Mouse (Mus musculus) limb, embryonic 14.5 days (tissue): Measurements from ENCODE around the gene Smarcc1. TPM values are rescaled to one million over a fixed set of nuclear protein-coding genes. Genes with fewer than 3 reads are reported as not detected.

Source experiments
- ATAC-seq: fragments of 200-750 bp; cut with Nextera tagmentation; 2 replicates; pipeline ENCODE4 v1.8.0; 2017; ENCODE audit warnings: low read depth, moderate number of reproducible peaks, moderate TSS enrichment; ENCODE audit not compliant: low FRiP score
- DNase-seq: peaks from one replicate; pipeline ENCODE4 v3.0.0-alpha.2; 2015; ENCODE audit warnings: low spot score
- H3K27ac ChIP-seq: fragments of 300-500 bp; sonication (generic); replicated peaks from 2 replicates; pipeline ENCODE4 v1.5.1; 2014; ENCODE audit warnings: low read depth, mild to moderate bottlenecking, low read length, moderate library complexity, mixed read lengths
- H3K27me3 ChIP-seq: fragments of 300-500 bp; sonication (generic); 2 replicates; pipeline ENCODE4 v1.6.1; 2014; ENCODE audit warnings: low read length, mixed read lengths; ENCODE audit not compliant: control insufficient read depth, insufficient read depth
- H3K36me3 ChIP-seq: fragments of 300-500 bp; sonication (generic); 2 replicates; pipeline ENCODE4 v1.6.1; 2014; ENCODE audit warnings: mild to moderate bottlenecking, low read length, moderate library complexity, mixed read lengths; ENCODE audit not compliant: control insufficient read depth, insufficient read depth
- H3K4me1 ChIP-seq: fragments of 300-500 bp; sonication (generic); 2 replicates; pipeline ENCODE4 v1.6.1; 2014; ENCODE audit warnings: antibody characterized with exemption, low read length, mixed read lengths; ENCODE audit not compliant: control insufficient read depth, insufficient read depth
- H3K4me2 ChIP-seq: fragments of 300-500 bp; sonication (generic); replicated peaks from 2 replicates; pipeline ENCODE4 v1.6.1; 2014; ENCODE audit warnings: low read depth, mild to moderate bottlenecking, low read length, moderate library complexity; ENCODE audit not compliant: severe bottlenecking
- H3K4me3 ChIP-seq: fragments of 300-500 bp; sonication (generic); replicated peaks from 2 replicates; pipeline ENCODE4 v1.5.1; 2014; ENCODE audit warnings: low read length
- H3K9ac ChIP-seq: fragments of 300-500 bp; sonication (generic); 2 replicates; pipeline ENCODE4 v1.6.1; 2014; ENCODE audit warnings: mild to moderate bottlenecking, low read depth, low read length, moderate library complexity; ENCODE audit not compliant: severe bottlenecking
- H3K9me3 ChIP-seq: fragments of 300-500 bp; sonication (generic); 2 replicates; pipeline ENCODE4 v1.6.1; 2016; ENCODE audit warnings: low read length; ENCODE audit not compliant: control insufficient read depth
- POLR2A ChIP-seq: fragments of 200-500 bp; IDR thresholded peaks from 2 replicates; pipeline ENCODE4 v1.8.0; 2012; ENCODE audit warnings: inconsistent platforms, mild to moderate bottlenecking, moderate library complexity, borderline replicate concordance; ENCODE audit not compliant: insufficient read depth, insufficient read length; ENCODE audit errors: extremely low read depth
- WGBS: fragments of 180-500 bp; shearing (Covaris S2); extraction: QIAGEN DNeasy Blood & Tissue Kit; methylation state at CpG from one replicate; pipeline ENCODE4 v1.1.7; 2014; 5-methylcytosine and 5-hydroxymethylcytosine counted together
- polyA plus RNA-seq, 2 experiments: library from polyadenylated mRNA; depleted of rRNA in 1 of 2; stranded (reverse) in 1 of 2; unstranded in 1 of 2; fragments of >200 nt; fragmentation: Nextera tagmentation in 1 of 2; extraction: Ambion mirVana in 1 of 2; gene quantifications; 2 replicates each; pipeline versions ENCODE4 v1.2.1 to v1.2.3; 2012 to 2014

Smarcc1 gene
- polyA plus RNA-seq, 2 experiments, result 72.8 to 132 TPM

GRCm38 (mm10) chr9:110247049-110247448 lies 129.5 kb downstream of the Smarcc1 start:
- H3K27me3 ChIP-seq, result peaks cover 11% of the 10 kb centered on the region; the same call in 1 of the 2 replicates
- DNase-seq (no peak), ATAC-seq (no peak)
- no peaks in the 10 kb centered on the region for H3K36me3 ChIP-seq
- H3K4me1 ChIP-seq, result peaks cover 10% of the 10 kb centered on the region
- no peak overlapping the region for H3K9ac ChIP-seq
- WGBS, result 80% methylated on average over 10 of the region's 10 CpGs
- H3K27ac ChIP-seq, result no peak overlapping the region
- no peak for TF ChIP-seq POLR2A
- H3K4me2 ChIP-seq, result no peak overlapping the region
- H3K4me3 ChIP-seq, result no peak overlapping the region
- no peaks in the 10 kb centered on the region for H3K9me3 ChIP-seq

- H3K27me3 ChIP-seq, result no peaks in the 10 kb centered on the region; the same call in 1 of the 2 replicates
- no peak overlapping the region for H3K4me2 ChIP-seq
- peaks cover 10% of the 10 kb centered on the region for H3K4me1 ChIP-seq
- TF ChIP-seq POLR2A, result no peak
- no peaks in the 10 kb centered on the region for H3K36me3 ChIP-seq
- WGBS, result 81% methylated on average over 2 of the region's 2 CpGs
- no peak overlapping the region for H3K27ac ChIP-seq
- no peak overlapping the region for H3K9ac ChIP-seq
- no peaks in the 10 kb centered on the region for H3K9me3 ChIP-seq
- no peak overlapping the region for H3K4me3 ChIP-seq
- DNase-seq (no peak), ATAC-seq (no peak)
Observed at GRCm38 (mm10) chr9:110248861-110249260, 131.4 kb downstream of the Smarcc1 start.

GRCm38 (mm10) chr9:110249823-110250543 lies 132.5 kb downstream of the Smarcc1 start:
- Histone ChIP-seq H3K9ac (0 out of 2 replicates have a peak overlapping the region, but pooled peaks have one; percentile 4), H3K27me3 (no peaks in the 10 kb centered on the region; the same call in 1 of the 2 replicates), H3K36me3 (no peaks in the 10 kb centered on the region), H3K4me1 (peaks cover 10% of the 10 kb centered on the region), H3K4me2 (peak overlapping the region; percentile 11; the same call in 1 of the 2 replicates), H3K4me3 (no peak overlapping the region), H3K27ac (no peak overlapping the region; the same call in 1 of the 2 replicates), H3K9me3 (no peaks in the 10 kb centered on the region)
- peak; percentile 16; the same call in 1 of the 2 replicates for ATAC-seq
- DNase-seq, result no peak
- TF ChIP-seq POLR2A, result no peak
- 15% methylated on average over 11 of the region's 11 CpGs for WGBS

GRCm38 (mm10) chr9:110250776-110251175 lies 133.3 kb downstream of the Smarcc1 start:
- H3K9ac ChIP-seq, result no peak overlapping the region
- no peaks in the 10 kb centered on the region for H3K27me3 ChIP-seq
- no peak overlapping the region for H3K4me3 ChIP-seq
- 86% methylated on average over 14 of the region's 14 CpGs for WGBS
- ATAC-seq, result no peak
- DNase-seq, result no peak
- no peaks in the 10 kb centered on the region for H3K36me3 ChIP-seq
- peaks cover 10% of the 10 kb centered on the region for H3K4me1 ChIP-seq
- H3K27ac ChIP-seq, result no peak overlapping the region
- no peak for TF ChIP-seq POLR2A
- no peaks in the 10 kb centered on the region for H3K9me3 ChIP-seq
- H3K4me2 ChIP-seq, result no peak overlapping the region

- Histone ChIP-seq H3K9ac (no peak overlapping the region), H3K27ac (no peak overlapping the region), H3K4me3 (no peak overlapping the region), H3K4me1 (no peaks in the 10 kb centered on the region), H3K9me3 (no peaks in the 10 kb centered on the region), H3K4me2 (no peak overlapping the region), H3K36me3 (no peaks in the 10 kb centered on the region), H3K27me3 (no peaks in the 10 kb centered on the region)
- 64% methylated on average over 15 of the region's 15 CpGs for WGBS
- no peak for TF ChIP-seq POLR2A
- ATAC-seq (no peak), DNase-seq (no peak)
Observed at GRCm38 (mm10) chr9:110255407-110256019, 138.0 kb downstream of the Smarcc1 start.
